Mouse (Mus musculus) lung, embryonic 15.5 days (tissue): ENCODE measurements at regions not wholly inside any gene's neighbourhood (a gene's known extent, or its start where the extent isn't known, plus 50 kb on each side); places are given as distances from the start of the nearest gene placed in this dataset.

Source experiments
- ATAC-seq: fragments of 200-750 bp; cut with Nextera tagmentation; 2 replicates; pipeline ENCODE4 v1.8.0; 2017; ENCODE audit warnings: moderate number of reproducible peaks, borderline replicate concordance; ENCODE audit not compliant: low FRiP score, low TSS enrichment; ENCODE audit errors: extremely low read depth
- H3K27ac ChIP-seq: fragments of 300-500 bp; sonication (generic); 2 replicates; pipeline ENCODE4 v1.5.1; 2015; ENCODE audit warnings: moderate library complexity, mild to moderate bottlenecking, inconsistent platforms
- H3K27me3 ChIP-seq: fragments of 300-500 bp; sonication (generic); 2 replicates; pipeline ENCODE4 v1.6.1; 2015; ENCODE audit warnings: inconsistent platforms
- H3K36me3 ChIP-seq: fragments of 300-500 bp; sonication (generic); 2 replicates; pipeline ENCODE4 v1.6.1; 2015; ENCODE audit warnings: inconsistent platforms
- H3K4me1 ChIP-seq: fragments of 300-500 bp; sonication (generic); 2 replicates; pipeline ENCODE4 v1.6.1; 2015; ENCODE audit warnings: inconsistent platforms
- H3K4me2 ChIP-seq: fragments of 300-500 bp; sonication (generic); 2 replicates; pipeline ENCODE4 v1.6.1; 2015; ENCODE audit warnings: inconsistent platforms, mild to moderate bottlenecking, moderate library complexity
- H3K4me3 ChIP-seq: fragments of 300-500 bp; sonication (generic); 2 replicates; pipeline ENCODE4 v1.5.1; 2015; ENCODE audit warnings: mild to moderate bottlenecking, inconsistent platforms
- H3K9ac ChIP-seq: fragments of 300-500 bp; sonication (generic); 2 replicates; pipeline ENCODE4 v1.6.1; 2015; ENCODE audit warnings: inconsistent platforms
- H3K9me3 ChIP-seq: fragments of 300-500 bp; sonication (generic); 2 replicates; pipeline ENCODE4 v1.6.1; 2016; ENCODE audit warnings: inconsistent platforms
- WGBS: fragments of 180-500 bp; shearing (Covaris S2); methylation state at CpG from one replicate; pipeline ENCODE4 v1.1.7; 2015; 5-methylcytosine and 5-hydroxymethylcytosine counted together

- H3K9ac ChIP-seq, result no peak overlapping the region
- H3K4me1 ChIP-seq, result no peaks in the 10 kb centered on the region
- no peaks in the 10 kb centered on the region for H3K9me3 ChIP-seq
- H3K36me3 ChIP-seq, result no peaks in the 10 kb centered on the region
- H3K27me3 ChIP-seq, result no peaks in the 10 kb centered on the region
- H3K27ac ChIP-seq, result 0 out of 2 replicates have a peak overlapping the region, but pooled peaks have one; percentile 37
- peak; percentile 93 for ATAC-seq
- H3K4me3 ChIP-seq, result no peak overlapping the region
- H3K4me2 ChIP-seq, result no peak overlapping the region
- 9% methylated on average over 3 of the region's 3 CpGs for WGBS
These were observed 220.1 kb upstream of the 9630041A04Rik start for GRCm38 (mm10) chr9:101641524-101641923.

GRCm38 (mm10) chr9:101640598-101640997, 221.0 kb upstream of the 9630041A04Rik start:
- H3K27me3 ChIP-seq, result no peaks in the 10 kb centered on the region

GRCm38 (mm10) chr9:101616261-101616660, 245.4 kb upstream of the 9630041A04Rik start:
- H3K27ac ChIP-seq, result no peak overlapping the region
- no peaks in the 10 kb centered on the region for H3K27me3 ChIP-seq
- H3K36me3 ChIP-seq, result no peaks in the 10 kb centered on the region
- no peak overlapping the region for H3K4me2 ChIP-seq
- 73% methylated on average over 2 of the region's 2 CpGs for whole genome bisulfite sequencing
- H3K4me1 ChIP-seq, result no peaks in the 10 kb centered on the region
- H3K9ac ChIP-seq, result no peak overlapping the region
- no peak overlapping the region for H3K4me3 ChIP-seq
- no peak for ATAC-seq
- no peaks in the 10 kb centered on the region for H3K9me3 ChIP-seq

More at GRCm38 (mm10) chr9:101640598-101640997, 221.0 kb upstream of the 9630041A04Rik start:
- ATAC-seq, result peak; percentile 7; the same call in 1 of the 2 replicates
- Histone ChIP-seq H3K27ac (no peak overlapping the region), H3K4me3 (no peak overlapping the region), H3K9ac (no peak overlapping the region), H3K4me1 (no peaks in the 10 kb centered on the region), H3K36me3 (no peaks in the 10 kb centered on the region), H3K9me3 (no peaks in the 10 kb centered on the region), H3K4me2 (no peak overlapping the region)

GRCm38 (mm10) chr9:101615176-101615575, 246.5 kb upstream of the 9630041A04Rik start:
- H3K9me3 ChIP-seq, result no peaks in the 10 kb centered on the region
- ATAC-seq, result no peak
- no peaks in the 10 kb centered on the region for H3K4me1 ChIP-seq
- no peaks in the 10 kb centered on the region for H3K27me3 ChIP-seq
- H3K4me3 ChIP-seq, result no peak overlapping the region
- no peak overlapping the region for H3K4me2 ChIP-seq
- H3K36me3 ChIP-seq, result no peaks in the 10 kb centered on the region
- H3K27ac ChIP-seq, result no peak overlapping the region
- H3K9ac ChIP-seq, result no peak overlapping the region
- WGBS, result 56% methylated on average over 3 of the region's 3 CpGs

DNA sequence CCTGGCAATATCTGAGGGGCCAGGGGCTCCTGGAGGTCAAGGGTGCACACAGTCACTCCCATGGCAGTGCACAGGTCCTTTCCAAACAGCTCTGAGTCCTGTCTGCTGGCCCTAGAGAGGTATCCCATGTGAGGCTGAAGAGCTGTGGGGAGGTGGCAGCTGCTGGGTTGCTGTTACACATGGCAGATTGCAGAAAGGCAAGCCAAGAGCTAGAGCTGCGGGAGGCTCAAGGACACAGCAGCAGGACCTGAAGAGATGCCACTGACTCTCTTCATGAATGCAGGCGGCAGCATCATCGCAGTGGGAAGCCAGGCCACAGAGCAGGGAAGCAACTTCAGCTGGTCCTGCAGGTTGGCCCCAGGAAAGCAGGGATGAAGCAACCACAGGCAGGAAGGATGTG, 247.7 kb upstream of the 9630041A04Rik start:
- no peaks in the 10 kb centered on the region for H3K27me3 ChIP-seq
- H3K9me3 ChIP-seq, result no peaks in the 10 kb centered on the region
- H3K4me1 ChIP-seq, result no peaks in the 10 kb centered on the region
- H3K27ac ChIP-seq, result no peak overlapping the region
- no peak overlapping the region for H3K9ac ChIP-seq
- no peaks in the 10 kb centered on the region for H3K36me3 ChIP-seq
- H3K4me2 ChIP-seq, result no peak overlapping the region
- no peak; the same call in 1 of the 2 replicates for ATAC-seq
- 67% methylated on average over 3 of the region's 3 CpGs for WGBS
- no peak overlapping the region for H3K4me3 ChIP-seq

DNA sequence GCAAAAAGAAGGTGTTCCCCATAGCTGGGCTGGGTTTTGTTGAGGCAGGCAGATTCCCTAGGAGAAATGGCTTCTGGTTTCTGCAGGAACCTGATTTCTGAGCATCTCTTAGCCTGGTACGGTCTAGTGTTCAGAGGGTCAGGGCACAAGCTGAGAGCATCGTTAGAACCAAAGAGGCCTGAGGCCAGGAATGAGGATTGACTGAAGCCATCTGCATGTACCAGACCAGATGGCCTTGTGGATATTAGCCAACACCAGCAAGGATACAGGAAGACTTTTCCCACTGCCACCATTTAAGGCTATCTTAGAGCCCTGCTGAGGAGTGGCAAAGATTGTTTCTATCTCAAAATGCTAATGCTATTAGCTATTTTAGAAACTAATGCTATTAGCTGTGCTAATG, 248.2 kb upstream of the 9630041A04Rik start:
- WGBS, result 54% methylated on average over 2 of the region's 2 CpGs
- Histone ChIP-seq H3K4me1 (no peaks in the 10 kb centered on the region), H3K4me2 (no peak overlapping the region), H3K4me3 (no peak overlapping the region), H3K27me3 (no peaks in the 10 kb centered on the region), H3K27ac (no peak overlapping the region), H3K36me3 (no peaks in the 10 kb centered on the region), H3K9ac (no peak overlapping the region), H3K9me3 (no peaks in the 10 kb centered on the region)
- no peak for ATAC-seq

- no peaks in the 10 kb centered on the region for H3K9me3 ChIP-seq
- WGBS, result 79% methylated on average over 5 of the region's 5 CpGs
- no peaks in the 10 kb centered on the region for H3K4me1 ChIP-seq
- no peak overlapping the region for H3K4me2 ChIP-seq
- ATAC-seq, result no peak
- H3K27me3 ChIP-seq, result no peaks in the 10 kb centered on the region
- no peak overlapping the region for H3K27ac ChIP-seq
- H3K9ac ChIP-seq, result no peak overlapping the region
- no peaks in the 10 kb centered on the region for H3K36me3 ChIP-seq
- H3K4me3 ChIP-seq, result no peak overlapping the region
These were observed 248.7 kb upstream of the 9630041A04Rik start for GRCm38 (mm10) chr9:101612971-101613370.

- no peak overlapping the region for H3K4me3 ChIP-seq
- WGBS, result 63% methylated on average over 4 of the region's 4 CpGs
- no peak for ATAC-seq
- no peaks in the 10 kb centered on the region for H3K9me3 ChIP-seq
- H3K27ac ChIP-seq, result no peak overlapping the region
- H3K4me2 ChIP-seq, result no peak overlapping the region
- no peaks in the 10 kb centered on the region for H3K36me3 ChIP-seq
- H3K27me3 ChIP-seq, result no peaks in the 10 kb centered on the region
- no peak overlapping the region for H3K9ac ChIP-seq
- H3K4me1 ChIP-seq, result no peaks in the 10 kb centered on the region
These were observed 249.1 kb upstream of the 9630041A04Rik start for GRCm38 (mm10) chr9:101612571-101612970.

- Histone ChIP-seq H3K4me2 (no peak overlapping the region), H3K27me3 (no peaks in the 10 kb centered on the region), H3K27ac (no peak overlapping the region), H3K9ac (no peak overlapping the region), H3K9me3 (no peaks in the 10 kb centered on the region), H3K4me1 (no peaks in the 10 kb centered on the region), H3K4me3 (no peak overlapping the region), H3K36me3 (no peaks in the 10 kb centered on the region)
- ATAC-seq, result no peak
- 31% methylated on average over 3 of the region's 3 CpGs for WGBS
These were observed 250.2 kb upstream of the 9630041A04Rik start for GRCm38 (mm10) chr9:101611481-101611880.

- Histone ChIP-seq H3K9ac (no peak overlapping the region), H3K4me1 (no peaks in the 10 kb centered on the region), H3K27me3 (no peaks in the 10 kb centered on the region), H3K36me3 (no peaks in the 10 kb centered on the region), H3K9me3 (no peaks in the 10 kb centered on the region), H3K4me3 (no peak overlapping the region), H3K4me2 (no peak overlapping the region), H3K27ac (no peak overlapping the region)
- 33% methylated on average over 8 of the region's 8 CpGs for WGBS
- ATAC-seq, result no peak
These were observed 250.7 kb upstream of the 9630041A04Rik start for GRCm38 (mm10) chr9:101610806-101611443.

GRCm38 (mm10) chr9:101610338-101610737, 251.3 kb upstream of the 9630041A04Rik start:
- H3K9me3 ChIP-seq, result no peaks in the 10 kb centered on the region
- 81% methylated on average over 4 of the region's 4 CpGs for WGBS

DNA sequence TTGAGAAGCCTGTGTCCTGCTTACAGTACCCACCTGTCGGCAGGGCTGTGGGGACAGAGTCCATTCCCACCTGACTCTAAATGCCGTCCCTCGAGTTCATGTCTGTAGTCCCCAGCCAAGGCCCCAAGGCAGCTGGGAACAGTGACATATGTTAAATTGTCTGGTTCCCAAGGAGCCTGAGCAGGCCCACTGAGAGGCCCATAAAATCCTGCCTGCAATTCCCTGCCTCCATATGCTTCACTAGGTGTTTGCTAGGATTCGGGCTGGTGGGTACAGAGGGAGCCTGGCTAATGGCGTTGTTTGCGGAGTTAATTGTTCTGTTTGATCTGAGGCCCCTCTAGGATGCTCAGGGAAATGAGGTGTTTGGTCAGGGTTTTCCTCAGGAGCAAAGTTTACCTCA, 258.8 kb upstream of the 9630041A04Rik start:
- WGBS, result 52% methylated on average over 6 of the region's 6 CpGs

More at GRCm38 (mm10) chr9:101610338-101610737, 251.3 kb upstream of the 9630041A04Rik start:
- Histone ChIP-seq H3K27ac (no peak overlapping the region), H3K36me3 (no peaks in the 10 kb centered on the region), H3K4me1 (no peaks in the 10 kb centered on the region), H3K4me3 (no peak overlapping the region), H3K27me3 (no peaks in the 10 kb centered on the region), H3K9ac (no peak overlapping the region), H3K4me2 (no peak overlapping the region)
- no peak for ATAC-seq

DNA sequence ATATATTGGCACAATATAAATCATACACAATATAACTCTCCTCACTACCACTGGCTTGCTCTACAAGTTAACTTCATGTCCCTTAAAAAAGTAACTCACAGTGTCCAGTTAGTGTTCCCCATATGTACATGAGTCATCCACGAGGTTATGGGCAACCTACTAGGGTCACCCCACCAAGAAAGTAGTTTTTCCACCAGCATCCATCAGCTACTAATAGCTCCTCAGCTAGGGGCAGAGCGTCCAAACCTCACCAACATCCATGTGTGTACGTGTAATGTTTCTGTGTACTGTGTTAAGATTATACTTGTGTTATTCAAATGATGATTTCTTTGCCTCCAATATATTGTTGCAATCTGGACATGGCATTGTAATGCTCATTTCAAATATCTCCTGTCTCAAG, 264.7 kb upstream of the 9630041A04Rik start:
- Histone ChIP-seq H3K27ac (no peak overlapping the region), H3K4me3 (no peak overlapping the region), H3K4me1 (no peaks in the 10 kb centered on the region), H3K9ac (no peak overlapping the region), H3K9me3 (no peaks in the 10 kb centered on the region), H3K4me2 (no peak overlapping the region), H3K36me3 (no peaks in the 10 kb centered on the region), H3K27me3 (no peaks in the 10 kb centered on the region)
- 79% methylated on average over 3 of the region's 3 CpGs for WGBS
- no peak for ATAC-seq

More for the DNA sequence above, 258.8 kb upstream of the 9630041A04Rik start:
- no peaks in the 10 kb centered on the region for H3K36me3 ChIP-seq
- no peak for ATAC-seq
- H3K4me2 ChIP-seq, result no peak overlapping the region
- no peaks in the 10 kb centered on the region for H3K4me1 ChIP-seq
- H3K27me3 ChIP-seq, result no peaks in the 10 kb centered on the region
- H3K4me3 ChIP-seq, result no peak overlapping the region
- H3K9me3 ChIP-seq, result no peaks in the 10 kb centered on the region
- no peak overlapping the region for H3K27ac ChIP-seq
- no peak overlapping the region for H3K9ac ChIP-seq
